Mouse (Mus musculus): ENCODE results near the gene Kcp.

Gene Kcp

GRCm38 (mm10) chr6:29507447-29508309 lies at the start of gene Kcp:
TSS of gene Kcp (minus strand) at chr6:29507952.
- peak; percentile 25 for DNase-seq

GRCm38 (mm10) chr6:29557112-29557511 lies 49.4 kb upstream of the Kcp start:
- no peak for DNase-seq

- DNase-seq, result no peak
These were observed 44.8 kb upstream of the Kcp start for GRCm38 (mm10) chr6:29552526-29552925.

GRCm38 (mm10) chr6:29548086-29548485 lies 40.3 kb upstream of the Kcp start:
- DNase-seq, result no peak

GRCm38 (mm10) chr6:29547582-29547981 lies 39.8 kb upstream of the Kcp start:
- DNase-seq, result no peak

- DNase-seq, result no peak
These were observed 37.9 kb upstream of the Kcp start for GRCm38 (mm10) chr6:29545611-29546010.

- no peak for DNase-seq
These were observed 33.2 kb upstream of the Kcp start for GRCm38 (mm10) chr6:29540956-29541355.

- DNase-seq, result no peak
These were observed 32.5 kb upstream of the Kcp start for GRCm38 (mm10) chr6:29540223-29540622.

GRCm38 (mm10) chr6:29539502-29539901 lies 31.8 kb upstream of the Kcp start:
- no peak for DNase-seq

- DNase-seq, result no peak
These were observed 29.5 kb upstream of the Kcp start for GRCm38 (mm10) chr6:29537221-29537620.

GRCm38 (mm10) chr6:29536651-29537193 lies 29.0 kb upstream of the Kcp start:
- DNase-seq, result no peak

- DNase-seq, result no peak
These were observed 27.6 kb upstream of the Kcp start for GRCm38 (mm10) chr6:29535316-29535715.

GRCm38 (mm10) chr6:29530050-29530449 lies 22.3 kb upstream of the Kcp start:
- DNase-seq, result no peak

- no peak for DNase-seq
These were observed 21.7 kb upstream of the Kcp start for GRCm38 (mm10) chr6:29529444-29529820.

- no peak for DNase-seq
These were observed 21.1 kb upstream of the Kcp start for GRCm38 (mm10) chr6:29528561-29529443.

- DNase-seq, result no peak
These were observed 20.4 kb upstream of the Kcp start for GRCm38 (mm10) chr6:29528165-29528505.

- peak; percentile 25 for DNase-seq
These were observed 19.8 kb upstream of the Kcp start for GRCm38 (mm10) chr6:29527361-29528164.

- DNase-seq, result peak; percentile 73
These were observed 18.8 kb upstream of the Kcp start, which contains the start of gene Irf5 for GRCm38 (mm10) chr6:29526281-29527251. TSS of gene Irf5 (plus strand) at chr6:29526625.

GRCm38 (mm10) chr6:29525256-29525655 lies 17.5 kb upstream of the Kcp start:
- DNase-seq, result peak; percentile 66

GRCm38 (mm10) chr6:29524034-29524489 lies 16.3 kb upstream of the Kcp start:
- DNase-seq, result no peak

GRCm38 (mm10) chr6:29523301-29524033 lies 15.7 kb upstream of the Kcp start:
- DNase-seq, result no peak

Measured in thymus, postnatal 4 days (tissue).